Mouse (Mus musculus) cortical plate, adult 2 months (tissue): ENCODE results near the gene Rnf186.

Source experiments
- CTCF ChIP-seq: fragments of 200-500 bp; IDR thresholded peaks from 2 replicates; pipeline ENCODE4 v1.5.1; 2011; ENCODE audit warnings: mild to moderate bottlenecking, control low read depth, low read length; ENCODE audit not compliant: insufficient read depth; ENCODE audit errors: extremely low read depth
- POLR2A ChIP-seq: fragments of 200-500 bp; IDR thresholded peaks from 2 replicates; pipeline ENCODE4 v1.6.1; 2011; ENCODE audit warnings: mild to moderate bottlenecking, low read length, control low read depth; ENCODE audit not compliant: insufficient read depth; ENCODE audit errors: extremely low read depth

- TF ChIP-seq POLR2A (no peak), CTCF (no peak)
Observed at GRCm38 (mm10) chr4:138994389-138994788, 27.5 kb downstream of the Rnf186 start.
